Mouse (Mus musculus) lung, postnatal 0 days (tissue): Measurements from ENCODE around the gene Gm6309. TPM values are rescaled to one million over a fixed set of nuclear protein-coding genes. Genes with fewer than 3 reads are reported as not detected.
A peak's percentile ranks its signal among the peaks of the same experiment; 100 is the strongest.
"Not testable (repeated sequence)": the region's sequence is repeated elsewhere in the genome, so short reads cannot be mapped to it uniquely, and the experiment has no call there.

Experiments used
- ATAC-seq: fragments of 200-750 bp; cut with Nextera tagmentation; 2 replicates; pipeline ENCODE4 v1.8.0; 2017; ENCODE audit warnings: moderate library complexity
- DNase-seq: peaks from one replicate; pipeline ENCODE4 v3.0.0-alpha.2; 2016; ENCODE audit warnings: low spot score
- H3K27ac ChIP-seq: fragments of 300-500 bp; sonication (generic); 2 replicates; pipeline ENCODE4 v1.5.1; 2014; ENCODE audit warnings: antibody characterized with exemption, mild to moderate bottlenecking, low read length, mixed read lengths
- H3K27me3 ChIP-seq: fragments of 300-500 bp; sonication (generic); replicated peaks from 2 replicates; pipeline ENCODE4 v1.6.1; 2014; ENCODE audit warnings: low read length, mixed read lengths; ENCODE audit not compliant: insufficient read depth
- H3K36me3 ChIP-seq: fragments of 300-500 bp; sonication (generic); 2 replicates; pipeline ENCODE4 v1.6.1; 2014; ENCODE audit warnings: low read length, mixed read lengths; ENCODE audit not compliant: insufficient read depth
- H3K4me1 ChIP-seq: fragments of 300-500 bp; sonication (generic); 2 replicates; pipeline ENCODE4 v1.6.1; 2014; ENCODE audit warnings: antibody characterized with exemption, low read depth, low read length, mixed read lengths; ENCODE audit not compliant: insufficient read depth
- H3K4me2 ChIP-seq: fragments of 300-500 bp; sonication (generic); replicated peaks from 2 replicates; pipeline ENCODE4 v1.6.1; 2014; ENCODE audit warnings: low read depth, mild to moderate bottlenecking, low read length, moderate library complexity, mixed read lengths
- H3K4me3 ChIP-seq: fragments of 300-500 bp; sonication (generic); 2 replicates; pipeline ENCODE4 v1.5.1; 2014; ENCODE audit warnings: low read depth, low read length
- H3K9ac ChIP-seq: fragments of 300-500 bp; sonication (generic); replicated peaks from 2 replicates; pipeline ENCODE4 v1.6.1; 2014; ENCODE audit warnings: low read depth, mild to moderate bottlenecking
- H3K9me3 ChIP-seq: fragments of 300-500 bp; sonication (generic); 2 replicates; pipeline ENCODE4 v1.6.1; 2016; ENCODE audit warnings: low read length, mixed read lengths
- CTCF ChIP-seq: IDR thresholded peaks from 2 replicates; pipeline ENCODE4 v1.5.1; 2016; ENCODE audit warnings: antibody characterized with exemption, mild to moderate bottlenecking
- EP300 ChIP-seq: IDR thresholded peaks from 2 replicates; pipeline ENCODE4 v1.6.1; 2016; ENCODE audit warnings: antibody characterized with exemption, mild to moderate bottlenecking, control low read depth
- WGBS: fragments of 180-500 bp; shearing (Covaris S2); extraction: QIAGEN DNeasy Blood & Tissue Kit; methylation state at CpG from one replicate; pipeline ENCODE4 v1.1.7; 2014; 5-methylcytosine and 5-hydroxymethylcytosine counted together
- polyA plus RNA-seq: library from polyadenylated mRNA; unstranded; fragments of >200 nt; fragmentation: Nextera tagmentation; extraction: Ambion mirVana; gene quantifications from 2 replicates; pipeline ENCODE4 v1.2.1, GENCODE M21; 2015

Gm6309 gene
- polyA plus RNA-seq, result not detected in 2 replicates

GRCm38 (mm10) chr5:146170621-146171020, at the start of gene Gm6309:
TSS of gene Gm6309 (minus strand) at chr5:146170721.
- H3K4me1 ChIP-seq, H3K27me3 ChIP-seq, H3K9ac ChIP-seq, DNase-seq, H3K36me3 ChIP-seq, H3K27ac ChIP-seq, ATAC-seq, H3K4me3 ChIP-seq, H3K9me3 ChIP-seq, H3K4me2 ChIP-seq: not testable (repeated sequence)
- 69% methylated on average over 2 of the region's 2 CpGs for WGBS

- no peak overlapping the region for H3K9ac ChIP-seq
- ATAC-seq (no peak), DNase-seq (no peak)
- no peaks in the 10 kb centered on the region for H3K4me1 ChIP-seq
- H3K9me3 ChIP-seq, result no peaks in the 10 kb centered on the region
- H3K4me2 ChIP-seq, result no peak overlapping the region
- WGBS, result 83% methylated on average over 5 of the region's 5 CpGs
- H3K27ac ChIP-seq, result no peak overlapping the region
- H3K36me3 ChIP-seq, result peaks cover 33% of the 10 kb centered on the region; the same call in 1 of the 2 replicates
- H3K4me3 ChIP-seq, result no peak overlapping the region
- TF ChIP-seq EP300 (no peak), CTCF (no peak)
- H3K27me3 ChIP-seq, result no peaks in the 10 kb centered on the region
Measured at GRCm38 (mm10) chr5:146205537-146205936, 35.0 kb upstream of the Gm6309 start.

- no peak overlapping the region for H3K4me2 ChIP-seq
- H3K27ac ChIP-seq, result no peak overlapping the region
- DNase-seq (no peak), ATAC-seq (no peak)
- no peaks in the 10 kb centered on the region for H3K27me3 ChIP-seq
- H3K9me3 ChIP-seq, result no peaks in the 10 kb centered on the region
- peaks cover 23% of the 10 kb centered on the region; the same call in 1 of the 2 replicates for H3K36me3 ChIP-seq
- TF ChIP-seq EP300 (no peak), CTCF (no peak)
- no peaks in the 10 kb centered on the region for H3K4me1 ChIP-seq
- WGBS, result 71% methylated on average over 2 of the region's 2 CpGs
- H3K4me3 ChIP-seq, result no peak overlapping the region
- no peak overlapping the region for H3K9ac ChIP-seq
Measured at GRCm38 (mm10) chr5:146203921-146204320, 33.4 kb upstream of the Gm6309 start.

- Histone ChIP-seq H3K27me3 (no peaks in the 10 kb centered on the region), H3K4me2 (no peak overlapping the region), H3K36me3 (peaks cover 17% of the 10 kb centered on the region; the same call in 1 of the 2 replicates), H3K27ac (no peak overlapping the region), H3K4me1 (no peaks in the 10 kb centered on the region), H3K9me3 (no peaks in the 10 kb centered on the region), H3K9ac (no peak overlapping the region), H3K4me3 (no peak overlapping the region)
- ATAC-seq (no peak), DNase-seq (no peak)
- 98% methylated on average over 6 of the region's 6 CpGs for WGBS
- TF ChIP-seq CTCF (peak; percentile 44), EP300 (no peak)
Measured at GRCm38 (mm10) chr5:146200580-146200979, 30.1 kb upstream of the Gm6309 start.

GRCm38 (mm10) chr5:146199540-146199939, 29.0 kb upstream of the Gm6309 start:
- Histone ChIP-seq H3K27me3 (no peaks in the 10 kb centered on the region), H3K9ac (no peak overlapping the region), H3K9me3 (no peaks in the 10 kb centered on the region), H3K4me1 (no peaks in the 10 kb centered on the region), H3K36me3 (peaks cover 12% of the 10 kb centered on the region; the same call in 1 of the 2 replicates), H3K4me3 (no peak overlapping the region), H3K4me2 (no peak overlapping the region), H3K27ac (no peak overlapping the region)
- WGBS, result 67% methylated on average over 2 of the region's 2 CpGs
- DNase-seq (no peak), ATAC-seq (no peak)
- TF ChIP-seq EP300 (no peak), CTCF (peak; percentile 10; the same call in 1 of the 2 replicates)

GRCm38 (mm10) chr5:146199073-146199472, 28.6 kb upstream of the Gm6309 start:
- Histone ChIP-seq H3K4me3 (no peak overlapping the region), H3K27me3 (no peaks in the 10 kb centered on the region), H3K9me3 (no peaks in the 10 kb centered on the region), H3K36me3 (peaks cover 8% of the 10 kb centered on the region; the same call in 1 of the 2 replicates), H3K27ac (no peak overlapping the region), H3K4me1 (no peaks in the 10 kb centered on the region), H3K9ac (no peak overlapping the region), H3K4me2 (no peak overlapping the region)
- TF ChIP-seq EP300 (no peak), CTCF (no peak)
- ATAC-seq, result no peak
- DNase-seq, result no peak

GRCm38 (mm10) chr5:146193360-146193759, 22.8 kb upstream of the Gm6309 start:
- no peak overlapping the region for H3K4me3 ChIP-seq
- 76% methylated on average over 8 of the region's 8 CpGs for WGBS
- no peak overlapping the region for H3K9ac ChIP-seq

More at GRCm38 (mm10) chr5:146193360-146193759, 22.8 kb upstream of the Gm6309 start:
- DNase-seq, result no peak
- H3K4me1 ChIP-seq, result no peaks in the 10 kb centered on the region
- no peaks in the 10 kb centered on the region for H3K27me3 ChIP-seq
- TF ChIP-seq EP300, result no peak
- no peak for TF ChIP-seq CTCF
- no peaks in the 10 kb centered on the region for H3K9me3 ChIP-seq
- no peak for ATAC-seq
- H3K36me3 ChIP-seq, result no peaks in the 10 kb centered on the region
- no peak overlapping the region for H3K4me2 ChIP-seq
- no peak overlapping the region for H3K27ac ChIP-seq
